Mouse (Mus musculus): Measurements from ENCODE around the gene Actr1b.
A peak's percentile ranks its signal among the peaks of the same experiment; 100 is the strongest.
"Not testable (repeated sequence)": the region's sequence is repeated elsewhere in the genome, so short reads cannot be mapped to it uniquely, and the experiment has no call there.

Actr1b gene

GRCm38 (mm10) chr1:36707166-36707565, 7.1 kb downstream of the Actr1b start:
- no peak for DNase-seq (ENCODE audit: low spot score in 2 of 2)

GRCm38 (mm10) chr1:36697030-36697429, 17.2 kb downstream of the Actr1b start:
- DNase-seq (ENCODE audit: low spot score in 2 of 2): no peak

- DNase-seq (ENCODE audit: low spot score in 2 of 2): no peak
Observed at GRCm38 (mm10) chr1:36696411-36696810, 17.8 kb downstream of the Actr1b start.

- no peak for DNase-seq (ENCODE audit: low spot score in 2 of 2)
Observed at GRCm38 (mm10) chr1:36694871-36695270, 19.4 kb downstream of the Actr1b start.

- peak; percentile 91 to 95 for DNase-seq (ENCODE audit: low spot score in 2 of 2)
Observed at GRCm38 (mm10) chr1:36691271-36692155, 22.7 kb downstream of the Actr1b start, which contains the start of gene Cox5b. Gene Cox5b, plus strand, starts transcription at chr1:36691449.

GRCm38 (mm10) chr1:36690671-36691235, 23.5 kb downstream of the Actr1b start:
- no peak for DNase-seq (ENCODE audit: low spot score in 2 of 2)

- DNase-seq (ENCODE audit: low spot score in 2 of 2): peak; percentile 62 to 76
Observed at GRCm38 (mm10) chr1:36683810-36684467, 30.3 kb downstream of the Actr1b start.

GRCm38 (mm10) chr1:36682620-36683355, 31.4 kb downstream of the Actr1b start, which contains the start of gene Fam178b:
Gene Fam178b, minus strand, starts transcription at chr1:36683183.
- DNase-seq (ENCODE audit: low spot score in 2 of 2): no peak

- DNase-seq (ENCODE audit: low spot score in 2 of 2): no peak
Observed at GRCm38 (mm10) chr1:36680893-36681292, 33.3 kb downstream of the Actr1b start.

- DNase-seq (ENCODE audit: low spot score in 2 of 2): no peak
Observed at GRCm38 (mm10) chr1:36674936-36675335, 39.3 kb downstream of the Actr1b start.

- no peak for DNase-seq (ENCODE audit: low spot score in 2 of 2)
Observed at GRCm38 (mm10) chr1:36672648-36673350, 41.4 kb downstream of the Actr1b start.

- no peak for DNase-seq (ENCODE audit: low spot score in 2 of 2)
Observed at GRCm38 (mm10) chr1:36671260-36671659, 43.0 kb downstream of the Actr1b start.

GRCm38 (mm10) chr1:36670256-36670655, 44.0 kb downstream of the Actr1b start:
- no peak for DNase-seq (ENCODE audit: low spot score in 2 of 2)

GRCm38 (mm10) chr1:36668007-36668406, 46.2 kb downstream of the Actr1b start:
- not testable (repeated sequence) for DNase-seq (ENCODE audit: low spot score in 2 of 2)

- DNase-seq (ENCODE audit: low spot score in 2 of 2): no peak
Observed at GRCm38 (mm10) chr1:36665934-36666333, 48.3 kb downstream of the Actr1b start.

GRCm38 (mm10) chr1:36665165-36665723, 49.0 kb downstream of the Actr1b start:
- no peak for DNase-seq (ENCODE audit: low spot score in 2 of 2)

GRCm38 (mm10) chr1:36664457-36664856, 49.8 kb downstream of the Actr1b start:
- peak in 1 of 2 experiments; percentile 27 for DNase-seq (ENCODE audit: low spot score in 2 of 2)

- DNase-seq (ENCODE audit: low spot score in 2 of 2): no peak
Observed at GRCm38 (mm10) chr1:36658621-36659399, 55.4 kb downstream of the Actr1b start.

- DNase-seq (ENCODE audit: low spot score in 2 of 2): no peak
Observed at GRCm38 (mm10) chr1:36657658-36658415, 56.4 kb downstream of the Actr1b start.

Data from cerebellum, postnatal 4 days (tissue).